Mouse (Mus musculus) intestine, embryonic 16.5 days (tissue): ENCODE measurements at regions not wholly inside any gene's neighbourhood (a gene's known extent, or its start where the extent isn't known, plus 50 kb on each side); places are given as distances from the start of the nearest gene placed in this dataset.
A peak's percentile ranks its signal among the peaks of the same experiment; 100 is the strongest.

Experiments
- ATAC-seq: fragments of 200-750 bp; cut with Nextera tagmentation; 2 replicates; pipeline ENCODE4 v1.8.0; 2017; ENCODE audit warnings: moderate TSS enrichment, moderate library complexity
- H3K27ac ChIP-seq: fragments of 300-500 bp; sonication (generic); 2 replicates; pipeline ENCODE4 v1.5.1; 2014; ENCODE audit warnings: mild to moderate bottlenecking, low read length
- H3K27me3 ChIP-seq: fragments of 300-500 bp; sonication (generic); replicated peaks from 2 replicates; pipeline ENCODE4 v1.6.1; 2014; ENCODE audit warnings: low read length, control low read depth, mixed read lengths; ENCODE audit not compliant: control insufficient read depth, insufficient read depth
- H3K36me3 ChIP-seq: fragments of 300-500 bp; sonication (generic); 2 replicates; pipeline ENCODE4 v1.6.1; 2014; ENCODE audit warnings: low read length, control low read depth; ENCODE audit not compliant: control insufficient read depth, insufficient read depth
- H3K4me1 ChIP-seq: fragments of 300-500 bp; sonication (generic); 2 replicates; pipeline ENCODE4 v1.6.1; 2014; ENCODE audit warnings: low read length, control low read depth, mixed read lengths; ENCODE audit not compliant: control insufficient read depth, insufficient read depth
- H3K4me2 ChIP-seq: fragments of 300-500 bp; sonication (generic); 2 replicates; pipeline ENCODE4 v1.6.1; 2014; ENCODE audit warnings: low read depth, low read length, control low read depth
- H3K4me3 ChIP-seq: fragments of 300-500 bp; sonication (generic); 2 replicates; pipeline ENCODE4 v1.5.1; 2014; ENCODE audit warnings: mild to moderate bottlenecking, low read length
- H3K9ac ChIP-seq: fragments of 300-500 bp; sonication (generic); 2 replicates; pipeline ENCODE4 v1.6.1; 2014; ENCODE audit warnings: low read depth, low read length
- H3K9me3 ChIP-seq: fragments of 300-500 bp; sonication (generic); 2 replicates; pipeline ENCODE4 v1.6.1; 2016; ENCODE audit warnings: low read length, control low read depth; ENCODE audit not compliant: control insufficient read depth
- WGBS: fragments of 180-500 bp; shearing (Covaris S2); extraction: QIAGEN DNeasy Blood & Tissue Kit; methylation state at CpG from one replicate; pipeline ENCODE4 v1.1.7; 2014; 5-methylcytosine and 5-hydroxymethylcytosine counted together

GRCm38 (mm10) chr7:117153826-117154550 is 226.8 kb upstream of the Xylt1 start:
- H3K9me3 ChIP-seq = no peaks in the 10 kb centered on the region
- H3K4me1 ChIP-seq = no peaks in the 10 kb centered on the region
- H3K27ac ChIP-seq = no peak overlapping the region
- H3K4me3 ChIP-seq = no peak overlapping the region
- no peaks in the 10 kb centered on the region for H3K36me3 ChIP-seq
- ATAC-seq = no peak
- 63% methylated on average over 5 of the region's 5 CpGs for WGBS
- no peak overlapping the region for H3K4me2 ChIP-seq
- no peak overlapping the region for H3K9ac ChIP-seq
- no peaks in the 10 kb centered on the region for H3K27me3 ChIP-seq

GRCm38 (mm10) chr7:117161193-117161908 is 219.4 kb upstream of the Xylt1 start:
- Histone ChIP-seq H3K4me1 (no peaks in the 10 kb centered on the region), H3K27me3 (no peaks in the 10 kb centered on the region), H3K4me3 (no peak overlapping the region), H3K9me3 (no peaks in the 10 kb centered on the region), H3K4me2 (no peak overlapping the region), H3K9ac (no peak overlapping the region), H3K27ac (no peak overlapping the region), H3K36me3 (no peaks in the 10 kb centered on the region)
- ATAC-seq = no peak
- WGBS = 34% methylated on average over 3 of the region's 3 CpGs

- ATAC-seq = no peak
- Histone ChIP-seq H3K9ac (no peak overlapping the region), H3K4me2 (no peak overlapping the region), H3K36me3 (no peaks in the 10 kb centered on the region), H3K4me3 (no peak overlapping the region), H3K27me3 (no peaks in the 10 kb centered on the region), H3K4me1 (no peaks in the 10 kb centered on the region), H3K9me3 (no peaks in the 10 kb centered on the region), H3K27ac (no peak overlapping the region)
- WGBS = 76% methylated on average over 8 of the region's 8 CpGs
These were observed 205.9 kb upstream of the Xylt1 start for GRCm38 (mm10) chr7:117174811-117175422.

GRCm38 (mm10) chr7:117184011-117184410 is 196.8 kb upstream of the Xylt1 start:
- WGBS = 56% methylated on average over 1 of the region's 1 CpGs
- ATAC-seq = no peak

GRCm38 (mm10) chr7:117185891-117186290 is 194.9 kb upstream of the Xylt1 start:
- Histone ChIP-seq H3K36me3 (no peaks in the 10 kb centered on the region), H3K9me3 (no peaks in the 10 kb centered on the region), H3K27ac (no peak overlapping the region), H3K9ac (no peak overlapping the region), H3K27me3 (no peaks in the 10 kb centered on the region), H3K4me1 (no peaks in the 10 kb centered on the region), H3K4me2 (no peak overlapping the region), H3K4me3 (no peak overlapping the region)
- whole genome bisulfite sequencing = 83% methylated on average over 1 of the region's 1 CpGs
- no peak for ATAC-seq

More at GRCm38 (mm10) chr7:117184011-117184410, 196.8 kb upstream of the Xylt1 start:
- no peak overlapping the region for H3K4me3 ChIP-seq
- H3K4me2 ChIP-seq = no peak overlapping the region
- H3K27ac ChIP-seq = no peak overlapping the region
- no peak overlapping the region for H3K9ac ChIP-seq
- no peaks in the 10 kb centered on the region for H3K9me3 ChIP-seq
- H3K4me1 ChIP-seq = no peaks in the 10 kb centered on the region
- H3K27me3 ChIP-seq = no peaks in the 10 kb centered on the region
- H3K36me3 ChIP-seq = no peaks in the 10 kb centered on the region

GRCm38 (mm10) chr7:117196611-117197010 is 184.2 kb upstream of the Xylt1 start:
- WGBS = 75% methylated on average over 3 of the region's 3 CpGs
- Histone ChIP-seq H3K9ac (no peak overlapping the region), H3K4me2 (no peak overlapping the region), H3K36me3 (no peaks in the 10 kb centered on the region), H3K4me1 (no peaks in the 10 kb centered on the region), H3K4me3 (no peak overlapping the region), H3K27ac (no peak overlapping the region), H3K27me3 (no peaks in the 10 kb centered on the region), H3K9me3 (no peaks in the 10 kb centered on the region)
- ATAC-seq = no peak

- Histone ChIP-seq H3K27me3 (no peaks in the 10 kb centered on the region), H3K4me1 (no peaks in the 10 kb centered on the region), H3K9ac (no peak overlapping the region), H3K27ac (no peak overlapping the region), H3K4me2 (no peak overlapping the region), H3K4me3 (no peak overlapping the region), H3K36me3 (no peaks in the 10 kb centered on the region), H3K9me3 (no peaks in the 10 kb centered on the region)
- ATAC-seq = no peak
These were observed 154.5 kb upstream of the Xylt1 start for GRCm38 (mm10) chr7:117226294-117226693.

GRCm38 (mm10) chr7:117229619-117230018 is 151.2 kb upstream of the Xylt1 start:
- Histone ChIP-seq H3K4me1 (no peaks in the 10 kb centered on the region), H3K36me3 (no peaks in the 10 kb centered on the region), H3K9me3 (no peaks in the 10 kb centered on the region), H3K4me3 (no peak overlapping the region), H3K27ac (no peak overlapping the region), H3K4me2 (no peak overlapping the region), H3K9ac (no peak overlapping the region), H3K27me3 (no peaks in the 10 kb centered on the region)
- peak; percentile 64; the same call in 1 of the 2 replicates for ATAC-seq
- WGBS = 29% methylated on average over 5 of the region's 5 CpGs

GRCm38 (mm10) chr7:117256819-117257218 is 124.0 kb upstream of the Xylt1 start:
- no peak for ATAC-seq
- Histone ChIP-seq H3K9me3 (no peaks in the 10 kb centered on the region), H3K36me3 (no peaks in the 10 kb centered on the region), H3K4me2 (no peak overlapping the region), H3K4me3 (no peak overlapping the region), H3K27ac (no peak overlapping the region), H3K9ac (no peak overlapping the region), H3K4me1 (no peaks in the 10 kb centered on the region), H3K27me3 (no peaks in the 10 kb centered on the region)
- 80% methylated on average over 9 of the region's 9 CpGs for WGBS
